Mouse (Mus musculus) erythroid progenitor cell, adult 5-6 weeks (primary cell): ENCODE measurements around the gene Olfr926. TPM values are rescaled to one million over a fixed set of nuclear protein-coding genes. Genes with fewer than 3 reads are reported as not detected.
"Not testable (repeated sequence)": the region's sequence is repeated elsewhere in the genome, so short reads cannot be mapped to it uniquely, and the experiment has no call there.

Experiments used
- ATAC-seq: replicated peaks from 2 replicates; pipeline ENCODE4 v1.8.0; 2016; ENCODE audit warnings: moderate number of reproducible peaks, mild to moderate bottlenecking, moderate TSS enrichment, inconsistent platforms; ENCODE audit not compliant: poor library complexity, low FRiP score, severe bottlenecking
- total RNA-seq, 2 experiments: library from RNA; stranded (forward) in 1 of 2; stranded (reverse) in 1 of 2; fragments of 150-400 nt in 1 of 2; fragments of 186-747, 209-891 nt in 1 of 2; gene quantifications; 2 replicates each; pipeline versions ENCODE4 v1.2.3 to v1.2.4; 2015 to 2017; ENCODE audit warnings: low replicate concordance in 2 of 2

The Olfr926 gene
- total RNA-seq (2015; ENCODE audit: low replicate concordance) = not detected in 2 replicates
- not detected in 2 replicates for total RNA-seq (2017; ENCODE audit: low replicate concordance)

DNA sequence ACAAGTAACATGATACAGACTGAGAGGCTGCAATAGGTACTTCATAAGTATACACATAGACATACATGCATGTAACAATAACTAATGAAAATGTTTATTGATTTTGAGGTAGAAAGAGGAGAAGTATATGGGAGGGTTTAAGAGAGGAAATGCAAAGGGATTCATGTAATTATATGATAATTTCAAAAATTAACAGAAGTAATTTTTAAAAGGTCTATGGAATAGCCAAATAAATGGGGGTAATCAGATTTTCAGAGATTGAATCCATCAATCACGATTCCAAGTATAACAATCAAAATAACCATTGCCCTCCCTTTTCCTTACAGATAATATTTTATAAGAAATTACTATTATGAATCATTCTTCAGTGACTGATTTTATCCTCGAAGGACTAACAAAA lies at the start of gene Olfr926:
TSS of gene Olfr926 (plus strand) at position 301 of the 400 bp plus-strand sequence.
- no peak for ATAC-seq

DNA sequence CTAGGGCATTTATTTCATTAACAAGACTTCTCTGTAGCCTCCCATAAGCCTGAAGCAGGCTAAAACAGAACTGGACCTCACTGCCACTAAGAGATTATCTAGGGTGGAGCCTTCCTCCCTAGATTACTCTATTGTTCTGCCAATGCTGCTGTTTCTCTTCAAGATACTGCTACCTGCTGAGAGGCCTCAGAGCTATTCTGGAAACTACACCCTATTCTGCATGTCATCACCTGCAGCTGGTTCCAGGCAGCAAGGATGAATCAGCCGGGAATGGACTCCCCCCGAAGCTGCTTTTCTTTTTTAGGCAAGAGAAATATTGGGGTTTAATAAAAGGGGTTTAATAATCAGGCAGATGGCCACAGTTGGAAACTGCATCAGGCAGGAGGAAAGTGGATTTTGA lies 43.9 kb upstream of the Olfr926 start:
- no peak for ATAC-seq

DNA sequence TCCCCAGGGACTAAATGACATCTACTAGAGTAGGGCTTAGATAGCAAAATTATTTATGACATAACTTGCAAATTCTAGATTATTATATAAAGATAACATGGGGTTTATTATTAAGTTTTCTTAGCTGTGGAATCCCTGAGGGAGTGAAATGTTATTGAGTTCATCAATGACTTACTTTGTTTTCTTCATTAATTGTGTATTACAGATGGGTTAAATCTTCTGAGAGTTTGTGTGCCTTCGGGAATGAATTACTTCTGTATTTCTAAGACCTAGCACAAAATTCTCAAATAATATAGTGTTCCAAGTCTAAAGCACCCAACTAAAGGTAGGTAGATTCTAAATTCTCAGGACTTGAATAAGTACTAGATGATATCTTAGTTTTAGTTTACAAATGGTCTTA lies 32.8 kb upstream of the Olfr926 start, which contains the start of gene Olfr924:
TSS of gene Olfr924 (plus strand) at position 301 of the 400 bp plus-strand sequence.
- no peak for ATAC-seq

DNA sequence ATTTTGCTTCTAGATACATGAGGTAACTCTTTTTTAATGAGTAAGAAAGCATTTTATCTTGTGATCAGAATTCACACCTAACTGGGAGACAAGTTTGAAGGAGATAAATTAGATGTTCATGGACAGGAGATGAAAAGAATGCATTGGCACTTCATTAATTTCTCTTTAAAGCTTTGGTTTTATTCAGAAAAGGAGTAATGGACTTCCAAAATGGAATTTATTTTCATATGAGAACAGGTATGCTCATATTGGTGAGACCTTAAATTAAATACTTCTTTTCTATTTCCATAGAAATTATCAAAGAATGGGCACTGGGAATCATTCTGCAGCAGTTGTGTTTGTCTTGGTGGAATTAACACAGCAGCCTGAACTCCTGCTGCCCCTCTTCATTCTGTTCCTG lies 22.2 kb upstream of the Olfr926 start, which contains the start of gene Olfr26:
TSS of gene Olfr26 (plus strand) at position 301 of the 400 bp plus-strand sequence.
- no peak for ATAC-seq

DNA sequence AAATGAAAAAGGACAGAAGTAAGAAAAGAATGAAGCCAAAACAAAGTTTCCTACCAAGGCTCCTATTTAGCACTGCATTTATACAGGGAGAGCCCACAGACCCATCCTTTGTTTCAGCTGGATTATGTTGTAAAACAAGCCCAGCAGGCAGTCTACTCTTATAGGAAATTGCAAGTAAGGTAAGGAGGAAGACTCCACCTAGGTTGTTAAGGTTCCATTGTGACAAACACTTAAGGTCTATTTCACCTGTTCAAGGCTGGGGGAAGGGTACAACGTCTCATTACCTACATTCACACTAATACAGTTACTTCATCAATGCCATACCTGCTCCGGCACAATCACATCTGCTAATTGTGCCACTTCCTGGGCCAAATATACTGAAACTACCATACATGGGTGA lies 2.0 kb upstream of the Olfr926 start:
- not testable (repeated sequence) for ATAC-seq

Other genes starting within 250 kb of the Olfr926 start
- not detected in 2 replicates for gene Olfr916, start 217.3 kb upstream of the Olfr926 start, total RNA-seq (2015; ENCODE audit: low replicate concordance)
- gene Olfr916, start 217.3 kb upstream of the Olfr926 start, total RNA-seq (2017; ENCODE audit: low replicate concordance) = not detected in 2 replicates
- gene Olfr917, start 211.3 kb upstream of the Olfr926 start, total RNA-seq (2015; ENCODE audit: low replicate concordance) = not detected in 2 replicates
- not detected in 2 replicates for gene Olfr917, start 211.3 kb upstream of the Olfr926 start, total RNA-seq (2017; ENCODE audit: low replicate concordance)
- gene Olfr918, start 202.5 kb upstream of the Olfr926 start, total RNA-seq (2015; ENCODE audit: low replicate concordance) = not detected in 2 replicates
- gene Olfr918, start 202.5 kb upstream of the Olfr926 start, total RNA-seq (2017; ENCODE audit: low replicate concordance) = not detected in 2 replicates
- gene Olfr919, start 173.5 kb upstream of the Olfr926 start, total RNA-seq (2015; ENCODE audit: low replicate concordance) = not detected in 2 replicates
- not detected in 2 replicates for gene Olfr919, start 173.5 kb upstream of the Olfr926 start, total RNA-seq (2017; ENCODE audit: low replicate concordance)
- 5.4 and 8.8 TPM in 2 replicates for gene Vwa5a, start 158.9 kb upstream of the Olfr926 start, total RNA-seq (2015; ENCODE audit: low replicate concordance)
- 3.9 and 5.1 TPM in 2 replicates for gene Vwa5a, start 158.9 kb upstream of the Olfr926 start, total RNA-seq (2017; ENCODE audit: low replicate concordance)
- not detected in 2 replicates for gene Olfr920, start 124.8 kb upstream of the Olfr926 start, total RNA-seq (2015; ENCODE audit: low replicate concordance)
- gene Olfr920, start 124.8 kb upstream of the Olfr926 start, total RNA-seq (2017; ENCODE audit: low replicate concordance) = 0.26 TPM in 1 of 2 replicates, not detected in the other
- not detected in 2 replicates for gene Olfr921, start 104.1 kb upstream of the Olfr926 start, total RNA-seq (2015; ENCODE audit: low replicate concordance)
- not detected in 2 replicates for gene Olfr921, start 104.1 kb upstream of the Olfr926 start, total RNA-seq (2017; ENCODE audit: low replicate concordance)
- not detected in 2 replicates for gene Olfr922, start 62.5 kb upstream of the Olfr926 start, total RNA-seq (2015; ENCODE audit: low replicate concordance)
- not detected in 2 replicates for gene Olfr922, start 62.5 kb upstream of the Olfr926 start, total RNA-seq (2017; ENCODE audit: low replicate concordance)
- not detected in 2 replicates for gene Olfr923, start 50.6 kb upstream of the Olfr926 start, total RNA-seq (2015; ENCODE audit: low replicate concordance)
- gene Olfr923, start 50.6 kb upstream of the Olfr926 start, total RNA-seq (2017; ENCODE audit: low replicate concordance) = not detected in 2 replicates
- gene Olfr924, start 32.7 kb upstream of the Olfr926 start, total RNA-seq (2015; ENCODE audit: low replicate concordance) = not detected in 2 replicates
- gene Olfr924, start 32.7 kb upstream of the Olfr926 start, total RNA-seq (2017; ENCODE audit: low replicate concordance) = not detected in 2 replicates
- gene Olfr26, start 22.1 kb upstream of the Olfr926 start, total RNA-seq (2015; ENCODE audit: low replicate concordance) = not detected in 2 replicates
- not detected in 2 replicates for gene Olfr26, start 22.1 kb upstream of the Olfr926 start, total RNA-seq (2017; ENCODE audit: low replicate concordance)
- not detected in 2 replicates for gene Olfr930, start 52.7 kb downstream of the Olfr926 start, total RNA-seq (2015; ENCODE audit: low replicate concordance)
- not detected in 2 replicates for gene Olfr930, start 52.7 kb downstream of the Olfr926 start, total RNA-seq (2017; ENCODE audit: low replicate concordance)
- not detected in 2 replicates for gene Olfr933, start 95.2 kb downstream of the Olfr926 start, total RNA-seq (2015; ENCODE audit: low replicate concordance)
- not detected in 2 replicates for gene Olfr933, start 95.2 kb downstream of the Olfr926 start, total RNA-seq (2017; ENCODE audit: low replicate concordance)
- gene Olfr934, start 111.2 kb downstream of the Olfr926 start, total RNA-seq (2015; ENCODE audit: low replicate concordance) = not detected in 2 replicates
- gene Olfr934, start 111.2 kb downstream of the Olfr926 start, total RNA-seq (2017; ENCODE audit: low replicate concordance) = not detected in 2 replicates
- not detected in 2 replicates for gene Olfr935, start 122.6 kb downstream of the Olfr926 start, total RNA-seq (2015; ENCODE audit: low replicate concordance)
- not detected in 2 replicates for gene Olfr935, start 122.6 kb downstream of the Olfr926 start, total RNA-seq (2017; ENCODE audit: low replicate concordance)
- not detected in 2 replicates for gene Olfr146, start 146.3 kb downstream of the Olfr926 start, total RNA-seq (2015; ENCODE audit: low replicate concordance)
- gene Olfr146, start 146.3 kb downstream of the Olfr926 start, total RNA-seq (2017; ENCODE audit: low replicate concordance) = not detected in 2 replicates
- not detected in 2 replicates for gene Olfr937, start 187.8 kb downstream of the Olfr926 start, total RNA-seq (2015; ENCODE audit: low replicate concordance)
- gene Olfr937, start 187.8 kb downstream of the Olfr926 start, total RNA-seq (2017; ENCODE audit: low replicate concordance) = not detected in 2 replicates
- not detected in 2 replicates for gene Olfr938, start 201.8 kb downstream of the Olfr926 start, total RNA-seq (2015; ENCODE audit: low replicate concordance)
- not detected in 2 replicates for gene Olfr938, start 201.8 kb downstream of the Olfr926 start, total RNA-seq (2017; ENCODE audit: low replicate concordance)